Mouse (Mus musculus) liver, adult (tissue): ENCODE results near the gene Git2.

Source experiments
- GATA4 ChIP-seq: IDR thresholded peaks from 2 replicates; pipeline ENCODE4 v1.6.1; 2014; ENCODE audit warnings: mild to moderate bottlenecking, low read length; ENCODE audit not compliant: insufficient replicate concordance

The Git2 gene

GRCm38 (mm10) chr5:114779956-114780489 lies 4.7 kb upstream of the Git2 start:
- no peak for TF ChIP-seq GATA4

- TF ChIP-seq GATA4 = no peak
Measured at GRCm38 (mm10) chr5:114776174-114776573, 857 bp upstream of the Git2 start.

GRCm38 (mm10) chr5:114774403-114775051 lies 790 bp downstream of the Git2 start, which contains the start of gene Ankrd13a:
Gene Ankrd13a, plus strand, starts transcription at chr5:114774677.
- TF ChIP-seq GATA4 = peak; percentile 58; the same call in 1 of the 2 replicates

- no peak for TF ChIP-seq GATA4
Measured at GRCm38 (mm10) chr5:114773780-114774179, 1.5 kb downstream of the Git2 start.

GRCm38 (mm10) chr5:114773211-114773710 lies 2.1 kb downstream of the Git2 start:
- TF ChIP-seq GATA4 = no peak; the same call in 1 of the 2 replicates

DNA sequence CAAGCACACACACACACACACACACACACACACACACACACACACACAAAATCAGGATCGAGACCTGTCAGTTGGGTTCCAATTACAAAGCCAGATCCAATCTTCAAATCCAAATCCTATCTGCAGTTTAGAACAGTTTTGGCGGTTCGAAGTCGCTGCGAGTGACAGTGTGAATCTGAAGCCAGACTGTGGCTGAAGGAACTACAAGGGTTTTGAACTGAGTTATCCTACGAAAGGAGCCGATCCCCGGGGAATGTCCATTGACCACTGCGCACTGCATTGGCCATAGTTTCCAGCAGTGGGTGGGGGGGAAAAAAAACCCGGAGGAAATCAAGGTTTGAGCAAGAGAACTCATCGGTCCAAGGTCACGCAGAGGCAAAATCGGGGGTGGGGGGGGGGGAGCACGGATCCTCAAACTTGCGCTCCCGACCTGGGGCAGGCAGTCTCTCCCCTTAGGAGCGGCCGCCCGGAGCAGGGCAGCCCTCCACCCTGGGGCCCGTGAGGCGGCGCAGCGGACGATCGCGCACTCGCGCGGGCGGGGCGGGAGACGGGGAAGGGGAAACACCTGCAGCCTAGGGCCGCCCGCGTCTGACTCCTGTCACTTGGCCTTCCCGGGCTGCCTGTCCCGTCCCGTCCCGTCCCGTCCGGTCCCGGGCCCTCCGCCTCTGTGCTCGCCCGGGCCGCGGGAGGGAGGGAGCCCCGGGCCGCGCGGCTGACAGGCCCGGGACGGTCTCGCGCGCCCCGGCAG lies 2.7 kb downstream of the Git2 start:
- no peak for TF ChIP-seq GATA4

- TF ChIP-seq GATA4 = no peak
Measured at GRCm38 (mm10) chr5:114771796-114772195, 3.5 kb downstream of the Git2 start.

DNA sequence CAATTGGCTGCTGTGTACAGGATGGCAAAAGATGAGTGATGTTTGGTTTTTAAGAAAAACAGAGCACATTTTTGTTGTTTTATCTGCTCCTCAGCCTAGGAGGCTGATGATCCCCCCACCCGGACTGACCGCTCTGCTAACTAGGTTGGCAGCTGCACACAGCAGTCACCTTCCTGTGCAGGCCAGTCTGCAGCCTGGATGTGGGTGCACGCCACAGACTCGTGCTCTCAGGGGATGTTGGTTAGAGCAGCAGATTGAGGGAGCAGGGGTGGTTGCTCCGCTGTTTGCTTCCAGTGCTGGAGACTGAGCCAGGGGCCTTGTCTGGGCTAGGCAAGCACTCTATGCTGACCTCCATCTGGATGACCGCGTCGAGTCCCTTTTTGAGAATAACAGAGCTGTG lies 5.5 kb downstream of the Git2 start:
- no peak for TF ChIP-seq GATA4

DNA sequence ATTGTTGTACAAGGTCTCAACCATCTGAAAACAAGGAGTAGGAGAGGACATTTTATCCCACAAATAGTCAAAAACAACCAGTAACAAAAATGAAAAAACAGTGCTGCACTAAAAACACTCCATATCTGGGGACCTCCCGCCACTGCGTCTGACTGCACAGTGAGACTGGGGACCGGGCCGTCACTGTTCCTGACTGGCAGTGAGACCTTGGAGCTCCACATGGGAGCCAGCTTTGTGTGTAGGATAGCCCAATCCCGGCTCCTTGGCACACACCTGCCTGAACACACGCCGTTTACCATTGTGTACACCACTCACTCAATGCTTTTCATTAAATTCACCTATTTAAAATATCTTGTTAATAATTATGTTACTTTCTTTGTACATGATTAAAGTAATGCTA lies 8.1 kb downstream of the Git2 start:
- TF ChIP-seq GATA4 = no peak

GRCm38 (mm10) chr5:114766686-114767085 lies 8.6 kb downstream of the Git2 start:
- TF ChIP-seq GATA4 = no peak

GRCm38 (mm10) chr5:114764812-114765735 lies 10.2 kb downstream of the Git2 start:
- no peak for TF ChIP-seq GATA4

DNA sequence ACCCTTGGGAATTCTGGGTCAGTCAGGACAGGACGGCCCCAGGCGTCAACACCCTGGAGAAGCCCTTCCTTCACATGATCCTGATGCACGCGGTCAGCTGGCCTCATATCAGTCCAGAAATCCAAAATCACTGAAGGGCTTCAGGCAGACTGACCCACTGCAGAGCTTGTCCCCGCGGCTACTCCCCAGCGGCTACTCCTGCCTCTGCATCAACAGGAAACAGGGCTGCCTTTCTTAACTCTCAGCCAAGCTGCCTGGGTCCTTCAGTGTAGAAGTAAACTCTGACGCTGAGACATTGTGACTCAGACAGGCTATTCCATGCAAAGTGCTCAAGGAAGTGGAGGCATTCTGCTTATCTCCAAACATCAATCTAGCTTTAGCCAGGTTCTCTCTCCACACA lies 13.3 kb downstream of the Git2 start:
- TF ChIP-seq GATA4 = no peak

- no peak for TF ChIP-seq GATA4
Measured at GRCm38 (mm10) chr5:114759536-114760090, 15.7 kb downstream of the Git2 start.

DNA sequence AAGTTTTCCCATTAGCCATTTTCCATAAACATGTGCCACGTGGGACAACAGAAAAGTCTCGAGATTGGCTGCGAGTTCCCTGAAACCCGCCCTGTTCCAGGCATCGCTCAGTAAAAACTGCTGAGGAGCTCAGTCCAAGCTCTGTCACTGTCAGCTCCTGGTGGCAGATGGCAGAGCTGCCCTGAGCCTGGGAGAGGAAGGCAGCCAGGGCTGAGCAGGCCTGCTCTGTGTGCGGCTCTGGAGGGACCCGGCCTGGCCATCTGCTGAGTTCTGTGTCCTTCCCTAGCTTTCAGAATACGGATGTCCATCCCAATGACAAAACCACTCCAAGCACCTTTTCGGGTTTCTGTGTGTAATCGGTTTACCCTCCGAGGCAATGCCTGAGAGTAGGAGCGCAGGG lies 21.9 kb downstream of the Git2 start:
- no peak for TF ChIP-seq GATA4

- TF ChIP-seq GATA4 = no peak
Measured at GRCm38 (mm10) chr5:114752397-114752796, 22.9 kb downstream of the Git2 start.
